Mouse (Mus musculus): ENCODE measurements at regions not wholly inside any gene's neighbourhood (a gene's known extent, or its start where the extent isn't known, plus 50 kb on each side); places are given as distances from the start of the nearest gene placed in this dataset.

DNA sequence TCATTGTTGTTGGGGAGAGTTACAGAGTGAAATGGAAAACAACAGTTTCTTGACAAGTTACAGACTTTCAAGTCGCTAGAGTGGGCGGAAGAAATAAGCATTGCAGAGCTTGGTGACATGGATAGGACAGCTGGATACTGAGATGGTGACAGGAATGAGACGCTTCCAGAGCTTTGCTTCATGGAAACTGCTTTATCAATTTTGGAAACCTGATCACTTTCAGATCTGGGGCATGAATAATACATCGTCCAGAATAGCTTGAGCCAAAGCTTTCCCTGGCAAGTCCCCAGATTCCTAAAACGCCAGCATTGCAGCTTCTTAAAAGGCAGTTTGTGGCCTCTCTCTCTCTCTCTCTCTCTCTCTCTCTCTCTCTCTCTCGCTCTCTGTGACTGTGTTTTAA, 207.9 kb upstream of the Pex5l start:
- TF ChIP-seq CTCF (IDR thresholded peaks at IDR 0.05; ENCODE audit: low read depth, low read length) (no peak), POLR2A (IDR thresholded peaks at IDR 0.05; ENCODE audit: extremely low read depth, insufficient read depth, low read length) (no peak)
